Mouse (Mus musculus) limb, embryonic 14.5 days (tissue): ENCODE measurements at regions not wholly inside any gene's neighbourhood (a gene's known extent, or its start where the extent isn't known, plus 50 kb on each side); places are given as distances from the start of the nearest gene placed in this dataset.
A peak's percentile ranks its signal among the peaks of the same experiment; 100 is the strongest.

Experiments
- ATAC-seq: fragments of 200-750 bp; cut with Nextera tagmentation; 2 replicates; pipeline ENCODE4 v1.8.0; 2017; ENCODE audit warnings: low read depth, moderate number of reproducible peaks, moderate TSS enrichment; ENCODE audit not compliant: low FRiP score
- DNase-seq: peaks from one replicate; pipeline ENCODE4 v3.0.0-alpha.2; 2015; ENCODE audit warnings: low spot score
- H3K27ac ChIP-seq: fragments of 300-500 bp; sonication (generic); replicated peaks from 2 replicates; pipeline ENCODE4 v1.5.1; 2014; ENCODE audit warnings: low read depth, mild to moderate bottlenecking, low read length, moderate library complexity, mixed read lengths
- H3K27me3 ChIP-seq: fragments of 300-500 bp; sonication (generic); 2 replicates; pipeline ENCODE4 v1.6.1; 2014; ENCODE audit warnings: low read length, mixed read lengths; ENCODE audit not compliant: control insufficient read depth, insufficient read depth
- H3K36me3 ChIP-seq: fragments of 300-500 bp; sonication (generic); 2 replicates; pipeline ENCODE4 v1.6.1; 2014; ENCODE audit warnings: mild to moderate bottlenecking, low read length, moderate library complexity, mixed read lengths; ENCODE audit not compliant: control insufficient read depth, insufficient read depth
- H3K4me1 ChIP-seq: fragments of 300-500 bp; sonication (generic); 2 replicates; pipeline ENCODE4 v1.6.1; 2014; ENCODE audit warnings: antibody characterized with exemption, low read length, mixed read lengths; ENCODE audit not compliant: control insufficient read depth, insufficient read depth
- H3K4me2 ChIP-seq: fragments of 300-500 bp; sonication (generic); replicated peaks from 2 replicates; pipeline ENCODE4 v1.6.1; 2014; ENCODE audit warnings: low read depth, mild to moderate bottlenecking, low read length, moderate library complexity; ENCODE audit not compliant: severe bottlenecking
- H3K4me3 ChIP-seq: fragments of 300-500 bp; sonication (generic); replicated peaks from 2 replicates; pipeline ENCODE4 v1.5.1; 2014; ENCODE audit warnings: low read length
- H3K9ac ChIP-seq: fragments of 300-500 bp; sonication (generic); 2 replicates; pipeline ENCODE4 v1.6.1; 2014; ENCODE audit warnings: mild to moderate bottlenecking, low read depth, low read length, moderate library complexity; ENCODE audit not compliant: severe bottlenecking
- H3K9me3 ChIP-seq: fragments of 300-500 bp; sonication (generic); 2 replicates; pipeline ENCODE4 v1.6.1; 2016; ENCODE audit warnings: low read length; ENCODE audit not compliant: control insufficient read depth
- POLR2A ChIP-seq: fragments of 200-500 bp; IDR thresholded peaks from 2 replicates; pipeline ENCODE4 v1.8.0; 2012; ENCODE audit warnings: inconsistent platforms, mild to moderate bottlenecking, moderate library complexity, borderline replicate concordance; ENCODE audit not compliant: insufficient read depth, insufficient read length; ENCODE audit errors: extremely low read depth
- WGBS: fragments of 180-500 bp; shearing (Covaris S2); extraction: QIAGEN DNeasy Blood & Tissue Kit; methylation state at CpG from one replicate; pipeline ENCODE4 v1.1.7; 2014; 5-methylcytosine and 5-hydroxymethylcytosine counted together

GRCm38 (mm10) chr1:72018479-72019222, 193.5 kb downstream of the Mreg start:
- ATAC-seq (peak; percentile 87), DNase-seq (peak; percentile 84)
- no peaks in the 10 kb centered on the region for H3K36me3 ChIP-seq
- no peak overlapping the region for H3K4me2 ChIP-seq
- no peak overlapping the region for H3K4me3 ChIP-seq
- H3K27me3 ChIP-seq, result no peaks in the 10 kb centered on the region
- no peak for TF ChIP-seq POLR2A
- no peaks in the 10 kb centered on the region for H3K9me3 ChIP-seq
- H3K9ac ChIP-seq, result no peak overlapping the region
- H3K27ac ChIP-seq, result peak overlapping the region; percentile 39
- peaks cover 25% of the 10 kb centered on the region for H3K4me1 ChIP-seq
- WGBS, result 26% methylated on average over 4 of the region's 4 CpGs

- WGBS, result 27% methylated on average over 1 of the region's 1 CpGs
- Histone ChIP-seq H3K9me3 (no peaks in the 10 kb centered on the region), H3K4me2 (0 out of 2 replicates have a peak overlapping the region, but pooled peaks have one; percentile 13), H3K9ac (no peak overlapping the region), H3K4me1 (peaks cover 25% of the 10 kb centered on the region), H3K4me3 (no peak overlapping the region), H3K27ac (peak overlapping the region; percentile 39), H3K27me3 (no peaks in the 10 kb centered on the region), H3K36me3 (no peaks in the 10 kb centered on the region)
- no peak for DNase-seq
- TF ChIP-seq POLR2A, result no peak
- ATAC-seq, result peak; percentile 58
These were observed 194.2 kb downstream of the Mreg start for GRCm38 (mm10) chr1:72017814-72018478.

- Histone ChIP-seq H3K4me3 (no peak overlapping the region), H3K9me3 (no peaks in the 10 kb centered on the region), H3K36me3 (no peaks in the 10 kb centered on the region), H3K27ac (no peak overlapping the region), H3K4me2 (no peak overlapping the region), H3K27me3 (no peaks in the 10 kb centered on the region), H3K9ac (no peak overlapping the region), H3K4me1 (peaks cover 25% of the 10 kb centered on the region)
- 89% methylated on average over 4 of the region's 4 CpGs for WGBS
- ATAC-seq (no peak), DNase-seq (no peak)
- TF ChIP-seq POLR2A, result no peak
These were observed 196.6 kb downstream of the Mreg start for GRCm38 (mm10) chr1:72015471-72015870.

- H3K9ac ChIP-seq, result no peak overlapping the region
- ATAC-seq (no peak), DNase-seq (peak; percentile 52)
- TF ChIP-seq POLR2A, result no peak
- no peaks in the 10 kb centered on the region for H3K27me3 ChIP-seq
- no peak overlapping the region for H3K4me3 ChIP-seq
- no peak overlapping the region for H3K27ac ChIP-seq
- H3K4me1 ChIP-seq, result peaks cover 22% of the 10 kb centered on the region
- H3K9me3 ChIP-seq, result no peaks in the 10 kb centered on the region
- H3K4me2 ChIP-seq, result no peak overlapping the region
- 51% methylated on average over 2 of the region's 2 CpGs for WGBS
- no peaks in the 10 kb centered on the region for H3K36me3 ChIP-seq
These were observed 197.5 kb downstream of the Mreg start for GRCm38 (mm10) chr1:72014580-72014979.

GRCm38 (mm10) chr1:72013863-72014262, 198.2 kb downstream of the Mreg start:
- Histone ChIP-seq H3K27me3 (no peaks in the 10 kb centered on the region), H3K4me3 (no peak overlapping the region), H3K27ac (no peak overlapping the region), H3K9ac (no peak overlapping the region), H3K4me2 (no peak overlapping the region), H3K36me3 (no peaks in the 10 kb centered on the region), H3K4me1 (peaks cover 19% of the 10 kb centered on the region), H3K9me3 (no peaks in the 10 kb centered on the region)
- DNase-seq (no peak), ATAC-seq (no peak)
- 88% methylated on average over 7 of the region's 7 CpGs for WGBS
- no peak for TF ChIP-seq POLR2A
